Mouse (Mus musculus) liver, postnatal 0 days (tissue): ENCODE data around the gene Rasa2. TPM values are rescaled to one million over a fixed set of nuclear protein-coding genes. Genes with fewer than 3 reads are reported as not detected.

Experiments
- ATAC-seq: fragments of 200-750 bp; cut with Nextera tagmentation; 2 replicates; pipeline ENCODE4 v1.8.0; 2017; ENCODE audit warnings: mild to moderate bottlenecking, moderate library complexity
- DNase-seq: peaks from one replicate; pipeline ENCODE4 v3.0.0-alpha.2; 2016
- H3K27ac ChIP-seq: fragments of 300-500 bp; sonication (generic); 2 replicates; pipeline ENCODE4 v1.5.1; 2014; ENCODE audit warnings: antibody characterized with exemption, moderate library complexity, mild to moderate bottlenecking, low read depth
- H3K27me3 ChIP-seq: fragments of 300-500 bp; sonication (generic); 2 replicates; pipeline ENCODE4 v1.6.1; 2014; ENCODE audit warnings: low read length, control low read depth, mixed read lengths; ENCODE audit not compliant: insufficient read depth
- H3K36me3 ChIP-seq: fragments of 300-500 bp; sonication (generic); replicated peaks from 2 replicates; pipeline ENCODE4 v1.6.1; 2014; ENCODE audit warnings: mild to moderate bottlenecking, control low read depth, low read length, moderate library complexity, mixed read lengths; ENCODE audit not compliant: insufficient read depth
- H3K4me1 ChIP-seq: fragments of 300-500 bp; sonication (generic); 2 replicates; pipeline ENCODE4 v1.6.1; 2014; ENCODE audit warnings: antibody characterized with exemption, mild to moderate bottlenecking, control low read depth; ENCODE audit not compliant: insufficient read depth
- H3K4me2 ChIP-seq: fragments of 300-500 bp; sonication (generic); 2 replicates; pipeline ENCODE4 v1.6.1; 2014; ENCODE audit warnings: low read depth, mild to moderate bottlenecking, low read length, moderate library complexity, mixed read lengths
- H3K4me3 ChIP-seq: fragments of 300-500 bp; sonication (generic); 2 replicates; pipeline ENCODE4 v1.5.1; 2014; ENCODE audit warnings: low read depth, low read length
- H3K9ac ChIP-seq: fragments of 300-500 bp; sonication (generic); replicated peaks from 2 replicates; pipeline ENCODE4 v1.6.1; 2014; ENCODE audit warnings: mild to moderate bottlenecking, moderate library complexity
- H3K9me3 ChIP-seq: fragments of 300-500 bp; sonication (generic); 2 replicates; pipeline ENCODE4 v1.6.1; 2016; ENCODE audit warnings: mild to moderate bottlenecking, control low read depth, low read length, mixed read lengths
- CTCF ChIP-seq: sonication (generic); IDR thresholded peaks from 2 replicates; pipeline ENCODE4 v1.5.1; 2016; ENCODE audit warnings: antibody characterized with exemption, low read depth
- EP300 ChIP-seq: IDR thresholded peaks from 2 replicates; pipeline ENCODE4 v1.6.1; 2016; ENCODE audit warnings: antibody characterized with exemption, low read depth, mild to moderate bottlenecking
- WGBS: fragments of 180-500 bp; shearing (Covaris S2); extraction: QIAGEN DNeasy Blood & Tissue Kit; methylation state at CpG from one replicate; pipeline ENCODE4 v1.1.7; 2014; ENCODE audit not compliant: insufficient replicate concordance; 5-methylcytosine and 5-hydroxymethylcytosine counted together
- polyA plus RNA-seq: library from polyadenylated mRNA; unstranded; fragments of >200 nt; fragmentation: Nextera tagmentation; extraction: Ambion mirVana; gene quantifications from 2 replicates; pipeline ENCODE4 v1.2.1, GENCODE M21; 2015

The Rasa2 gene
- polyA plus RNA-seq, 1 experiment from 2014 or later = 2.7 TPM

DNA sequence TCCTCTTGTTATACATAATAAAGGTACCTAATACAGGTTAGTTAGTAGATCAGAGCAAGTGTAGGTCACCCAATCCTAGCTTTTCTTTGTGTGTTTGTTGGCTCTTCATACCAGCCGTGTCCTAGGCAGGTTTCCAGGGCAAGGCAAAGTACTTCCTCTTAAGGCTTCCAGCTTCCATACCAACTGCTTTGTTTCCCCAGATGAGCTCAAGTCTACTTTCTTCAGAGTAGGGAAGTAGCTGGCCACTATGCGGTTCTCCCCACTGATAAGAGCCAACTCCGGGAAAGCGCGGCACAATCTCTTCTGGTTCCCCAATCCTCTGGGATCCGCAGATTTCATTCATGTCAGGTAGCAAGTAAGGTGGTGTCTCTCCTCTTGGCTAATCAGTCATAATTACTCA, 72.3 kb downstream of the Rasa2 start:
- Histone ChIP-seq H3K9me3 (no peaks in the 10 kb centered on the region), H3K4me3 (no peak overlapping the region), H3K27me3 (no peaks in the 10 kb centered on the region), H3K36me3 (peaks cover 10% of the 10 kb centered on the region), H3K4me2 (no peak overlapping the region), H3K9ac (no peak overlapping the region), H3K4me1 (no peaks in the 10 kb centered on the region), H3K27ac (no peak overlapping the region)
- ATAC-seq (no peak), DNase-seq (no peak)
- no peak for TF ChIP-seq EP300
- TF ChIP-seq CTCF = no peak
- WGBS = 67% methylated on average over 6 of the region's 6 CpGs

GRCm38 (mm10) chr9:96558594-96558993, 72.8 kb downstream of the Rasa2 start:
- no peak for DNase-seq
- ATAC-seq = no peak
- Histone ChIP-seq H3K9ac (no peak overlapping the region), H3K4me2 (no peak overlapping the region), H3K27me3 (no peaks in the 10 kb centered on the region), H3K4me3 (no peak overlapping the region), H3K4me1 (no peaks in the 10 kb centered on the region), H3K9me3 (no peaks in the 10 kb centered on the region), H3K27ac (no peak overlapping the region), H3K36me3 (peaks cover 10% of the 10 kb centered on the region)
- no peak for TF ChIP-seq CTCF
- TF ChIP-seq EP300 = no peak
- WGBS = 41% methylated on average over 1 of the region's 1 CpGs

- Histone ChIP-seq H3K27me3 (no peaks in the 10 kb centered on the region), H3K9ac (no peak overlapping the region), H3K4me2 (no peak overlapping the region), H3K9me3 (no peaks in the 10 kb centered on the region), H3K4me1 (no peaks in the 10 kb centered on the region), H3K36me3 (peaks cover 13% of the 10 kb centered on the region), H3K27ac (no peak overlapping the region), H3K4me3 (no peak overlapping the region)
- TF ChIP-seq EP300 (no peak), CTCF (peak; percentile 39)
- WGBS = 77% methylated on average over 1 of the region's 1 CpGs
- ATAC-seq = no peak
- DNase-seq = no peak
Measured at GRCm38 (mm10) chr9:96554095-96554494, 77.3 kb downstream of the Rasa2 start.

- Histone ChIP-seq H3K4me3 (no peak overlapping the region), H3K4me1 (no peaks in the 10 kb centered on the region), H3K4me2 (no peak overlapping the region), H3K9ac (no peak overlapping the region), H3K27ac (no peak overlapping the region), H3K36me3 (peaks cover 18% of the 10 kb centered on the region), H3K27me3 (no peaks in the 10 kb centered on the region), H3K9me3 (no peaks in the 10 kb centered on the region)
- TF ChIP-seq CTCF (no peak), EP300 (no peak)
- 90% methylated on average over 13 of the region's 13 CpGs for WGBS
- no peak for DNase-seq
- ATAC-seq = no peak
Measured at GRCm38 (mm10) chr9:96545410-96545809, 86.0 kb downstream of the Rasa2 start.

DNA sequence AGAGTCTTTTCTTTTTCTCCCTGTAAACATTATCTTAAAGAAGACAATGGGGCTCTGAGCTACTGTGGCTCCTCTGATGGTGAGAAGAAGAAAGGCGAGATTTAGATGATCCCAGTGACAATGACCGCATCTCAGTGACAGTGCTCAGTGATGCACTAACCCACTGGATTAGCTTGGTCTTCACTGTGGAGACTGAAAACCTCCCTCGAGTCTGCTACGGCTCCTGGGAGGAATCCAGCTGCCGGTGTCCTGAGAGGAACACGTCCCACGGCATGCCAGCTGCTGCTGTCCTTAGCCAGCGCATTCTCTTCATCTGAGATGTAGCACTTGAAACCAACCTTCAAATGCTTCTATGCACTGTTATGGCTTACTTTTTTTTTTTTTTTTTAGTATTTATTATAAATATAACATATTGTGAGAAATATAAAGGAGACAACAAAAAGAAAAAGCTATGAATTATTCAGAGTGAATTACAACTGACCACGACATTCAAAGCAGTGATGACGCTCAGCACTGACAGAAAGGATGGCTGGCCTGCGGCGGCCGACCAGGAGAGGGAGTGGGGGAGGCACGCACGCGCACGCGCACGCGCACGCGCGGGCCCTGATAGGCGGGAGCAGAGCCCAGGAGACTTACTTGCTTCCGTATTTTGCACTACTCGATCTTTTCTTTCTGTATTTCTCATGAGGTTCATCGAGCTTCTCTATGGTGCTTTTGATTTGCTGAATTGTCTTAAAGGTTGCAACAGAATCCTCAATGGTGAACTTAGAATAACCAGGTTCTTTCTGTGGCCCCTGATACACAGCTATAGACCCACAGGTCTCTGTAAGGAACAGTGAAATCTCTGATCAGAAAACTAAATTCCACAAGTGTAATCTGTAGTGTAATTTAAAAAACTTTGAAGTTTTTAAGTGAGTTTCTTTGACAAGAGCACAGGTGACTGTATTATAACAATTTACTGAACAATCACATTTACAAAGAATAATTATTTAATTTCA, 87.5 kb downstream of the Rasa2 start:
- Histone ChIP-seq H3K4me2 (peak overlapping the region; percentile 41), H3K9ac (no peak overlapping the region), H3K9me3 (no peaks in the 10 kb centered on the region), H3K27me3 (no peaks in the 10 kb centered on the region), H3K27ac (no peak overlapping the region), H3K36me3 (peaks cover 18% of the 10 kb centered on the region), H3K4me3 (peak overlapping the region; percentile 14), H3K4me1 (no peaks in the 10 kb centered on the region)
- DNase-seq (peak; percentile 82), ATAC-seq (peak; percentile 82)
- no peak for TF ChIP-seq EP300
- TF ChIP-seq CTCF = peak; percentile 61
- 40% methylated on average over 27 of the region's 27 CpGs for WGBS

DNA sequence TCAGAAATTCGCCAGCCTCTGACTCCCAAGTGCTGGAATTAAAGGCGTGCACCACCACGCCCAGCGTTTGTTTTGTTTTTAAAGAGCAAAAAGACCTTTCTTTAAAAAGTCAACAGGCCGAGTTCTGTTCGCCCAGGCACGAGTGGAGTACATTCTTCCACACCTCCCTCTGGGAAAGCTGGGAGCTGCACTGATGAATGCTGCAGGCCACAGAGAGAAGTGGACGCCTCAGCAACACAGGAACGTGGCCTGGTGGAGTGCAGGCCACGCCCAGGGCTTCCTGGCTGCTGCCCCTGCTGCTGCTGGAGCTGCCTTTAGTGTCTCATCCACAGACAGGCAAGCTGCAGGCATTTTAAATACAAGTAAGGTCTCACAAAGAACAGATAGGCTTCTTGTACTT, 92.5 kb downstream of the Rasa2 start:
- no peak overlapping the region for H3K9ac ChIP-seq
- H3K4me2 ChIP-seq = no peak overlapping the region
- no peak overlapping the region for H3K4me3 ChIP-seq
- H3K9me3 ChIP-seq = no peaks in the 10 kb centered on the region
- H3K27ac ChIP-seq = no peak overlapping the region
- TF ChIP-seq EP300 (no peak), CTCF (no peak)
- H3K27me3 ChIP-seq = no peaks in the 10 kb centered on the region
- peaks cover 3% of the 10 kb centered on the region for H3K36me3 ChIP-seq
- 55% methylated on average over 10 of the region's 10 CpGs for WGBS
- no peak for ATAC-seq
- no peak for DNase-seq
- H3K4me1 ChIP-seq = peaks cover 11% of the 10 kb centered on the region; the same call in 1 of the 2 replicates
